Mouse (Mus musculus) splenic B cell, adult 2 months (primary cell): ENCODE data around the gene Aox2.
A peak's percentile ranks its signal among the peaks of the same experiment; 100 is the strongest.
"Not testable (repeated sequence)": the region's sequence is repeated elsewhere in the genome, so short reads cannot be mapped to it uniquely, and the experiment has no call there.

ENCODE experiments used
- DNase-seq: peaks from one replicate; pipeline ENCODE4 v3.0.0-alpha.2; 2011; ENCODE audit warnings: low read depth, low spot score
- H3K27me3 ChIP-seq: 2 replicates; pipeline ENCODE4 v1.6.1; 2012; ENCODE audit warnings: mild to moderate bottlenecking, low read length, moderate library complexity, mixed read lengths; ENCODE audit not compliant: control insufficient read depth, poor library complexity, insufficient read depth, severe bottlenecking
- H3K36me3 ChIP-seq: 2 replicates; pipeline ENCODE4 v1.6.1; 2012; ENCODE audit warnings: mild to moderate bottlenecking, low read length, moderate library complexity, mixed read lengths; ENCODE audit not compliant: control insufficient read depth, poor library complexity, insufficient read depth, severe bottlenecking

Aox2 gene

DNA sequence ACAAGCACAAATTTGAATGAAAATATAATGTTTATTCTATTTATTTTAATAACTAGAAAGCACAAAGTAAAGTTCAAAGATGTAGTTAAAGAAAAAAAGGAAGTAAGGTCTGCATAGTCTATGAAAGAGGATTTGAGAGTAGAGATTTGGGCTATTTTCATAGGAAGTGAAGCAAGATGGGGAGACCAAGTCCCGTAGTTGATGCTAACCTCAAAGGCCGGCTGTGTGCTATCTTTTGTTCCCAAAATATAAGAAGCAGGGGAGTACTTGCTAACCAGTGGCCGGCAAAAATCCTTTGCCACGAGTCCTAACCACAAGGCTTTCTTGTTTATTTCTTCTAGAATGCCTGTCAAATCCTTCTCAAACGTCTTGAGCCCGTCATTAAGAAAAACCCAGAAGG lies 70.6 kb downstream of the Aox2 start:
- peak; percentile 25 for DNase-seq
- H3K27me3 ChIP-seq, result no peaks in the 10 kb centered on the region
- no peaks in the 10 kb centered on the region for H3K36me3 ChIP-seq

DNA sequence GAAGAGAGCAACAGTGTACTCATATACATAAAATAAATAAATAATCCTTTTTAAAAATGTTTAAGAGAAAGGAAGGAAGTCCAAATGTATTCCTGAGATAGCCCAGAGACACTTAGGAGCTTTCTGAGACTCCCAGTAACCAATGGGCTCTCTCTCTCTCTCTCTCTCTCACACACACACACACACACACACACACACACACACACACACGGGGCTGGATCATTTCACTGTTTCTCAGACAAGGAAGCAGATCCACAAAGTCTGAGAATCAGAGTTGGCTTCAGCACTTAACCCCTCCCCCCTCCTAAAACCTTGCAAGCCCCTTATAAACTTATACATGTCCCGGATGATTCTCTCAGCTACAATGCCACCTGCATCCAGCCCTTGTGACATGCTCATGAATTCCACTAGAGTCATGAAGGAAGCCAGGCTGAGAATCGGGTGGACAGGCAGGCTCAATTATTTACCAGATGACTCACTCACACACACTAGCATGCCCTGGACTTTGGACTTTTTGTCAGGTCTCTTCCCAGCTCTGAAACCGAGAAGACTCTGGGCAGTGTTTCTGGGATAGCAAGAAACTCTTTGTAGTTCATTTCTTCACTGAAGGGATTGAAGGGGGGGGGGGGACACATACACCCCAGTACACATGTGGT lies 75.2 kb downstream of the Aox2 start:
- no peaks in the 10 kb centered on the region for H3K27me3 ChIP-seq
- no peak for DNase-seq
- no peaks in the 10 kb centered on the region for H3K36me3 ChIP-seq

DNA sequence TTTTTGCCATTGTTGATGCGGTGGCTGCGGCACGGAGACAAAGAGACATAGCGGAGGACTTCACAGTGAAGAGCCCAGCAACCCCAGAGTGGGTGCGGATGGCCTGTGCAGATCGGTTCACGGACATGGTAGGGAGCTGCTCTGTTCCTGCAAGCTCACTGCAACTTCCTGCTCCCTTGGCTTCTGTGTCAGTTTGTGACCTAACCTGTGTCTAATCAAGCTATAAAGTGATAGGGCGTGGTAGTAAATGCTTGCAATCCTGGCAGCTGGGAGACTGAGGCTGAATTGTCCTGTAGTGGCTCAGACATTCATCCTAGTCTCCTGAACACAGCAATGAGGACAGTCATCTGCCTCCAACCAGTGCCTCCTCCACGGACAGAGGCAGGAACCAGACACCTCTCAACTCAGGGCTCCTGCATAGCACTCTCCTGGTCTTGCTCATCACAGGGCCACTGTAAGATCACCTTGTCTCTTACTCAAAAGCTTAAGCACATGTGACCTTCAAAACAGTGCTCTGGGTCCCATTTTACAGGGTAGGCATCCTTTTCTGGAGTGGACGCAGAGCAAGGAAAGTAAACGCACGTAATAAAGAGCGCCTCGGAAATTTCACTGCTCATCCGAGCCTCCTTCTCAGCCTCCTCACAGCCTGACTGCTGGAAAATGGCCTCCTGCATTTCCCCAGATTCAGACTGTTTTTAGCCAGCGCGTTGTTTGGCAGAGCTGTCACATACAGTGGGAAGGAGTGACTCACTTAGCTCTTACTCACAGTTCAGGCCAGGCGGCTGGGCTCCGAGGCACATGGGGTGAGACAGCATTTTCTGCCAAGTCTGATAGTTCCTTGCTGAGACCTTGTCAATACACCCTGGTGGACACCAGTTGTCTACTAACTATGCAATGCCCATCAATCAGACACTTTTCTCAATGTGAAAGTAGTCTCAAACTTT lies 81.1 kb downstream of the Aox2 start:
- no peak for DNase-seq
- no peaks in the 10 kb centered on the region for H3K36me3 ChIP-seq
- H3K27me3 ChIP-seq, result no peaks in the 10 kb centered on the region

GRCm38 (mm10) chr1:58362296-58362695 lies 84.2 kb downstream of the Aox2 start:
- no peak for DNase-seq
- Histone ChIP-seq H3K36me3 (no peaks in the 10 kb centered on the region), H3K27me3 (no peaks in the 10 kb centered on the region)

DNA sequence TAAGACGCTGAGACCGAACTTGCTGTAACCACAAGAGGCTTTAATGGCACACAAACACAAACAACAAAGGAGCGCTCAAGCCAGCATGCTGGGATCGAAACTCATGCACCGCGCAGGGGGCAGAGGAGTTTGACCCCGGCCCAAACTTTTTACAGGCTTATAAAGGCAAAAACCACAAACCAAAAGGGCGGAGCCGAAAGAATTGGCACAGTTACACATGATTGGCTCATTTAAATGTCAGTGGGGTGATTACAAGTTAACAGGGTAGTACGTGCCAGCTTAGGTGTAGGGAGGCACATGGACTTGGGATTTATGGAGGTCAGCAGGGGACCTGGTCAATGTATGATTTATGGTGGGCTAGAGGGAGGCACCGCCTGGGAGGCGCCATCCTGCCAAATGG lies 86.4 kb downstream of the Aox2 start:
- H3K36me3 ChIP-seq, result no peaks in the 10 kb centered on the region

DNA sequence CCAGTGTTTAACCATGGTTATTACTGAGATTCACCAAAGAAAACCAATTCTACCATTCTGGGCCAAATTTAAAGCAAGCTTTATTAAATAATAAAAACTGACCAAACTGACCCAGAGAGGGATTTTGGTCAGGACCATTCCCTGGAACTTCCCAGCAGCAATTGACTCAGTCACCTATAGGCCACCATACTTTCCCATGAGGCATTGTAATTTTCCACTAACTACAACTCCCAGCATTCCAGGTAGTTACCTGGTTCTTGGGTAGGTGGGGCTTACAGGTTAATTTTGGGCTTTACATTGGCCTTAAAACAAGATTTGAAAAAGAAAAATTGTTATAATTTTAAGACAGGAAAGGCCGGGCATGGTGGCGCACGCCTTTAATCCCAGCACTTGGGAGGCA lies 87.7 kb downstream of the Aox2 start:
- Histone ChIP-seq H3K36me3 (no peaks in the 10 kb centered on the region), H3K27me3 (no peaks in the 10 kb centered on the region)
- no peak for DNase-seq

More for the DNA sequence above, 86.4 kb downstream of the Aox2 start:
- DNase-seq, result no peak
- no peaks in the 10 kb centered on the region for H3K27me3 ChIP-seq

- no peak for DNase-seq
- Histone ChIP-seq H3K36me3 (no peaks in the 10 kb centered on the region), H3K27me3 (no peaks in the 10 kb centered on the region)
Measured at GRCm38 (mm10) chr1:58366737-58367471, 88.8 kb downstream of the Aox2 start.

- no peak for DNase-seq
- H3K27me3 ChIP-seq, result no peaks in the 10 kb centered on the region
- no peaks in the 10 kb centered on the region for H3K36me3 ChIP-seq
Measured at GRCm38 (mm10) chr1:58369716-58370115, 91.6 kb downstream of the Aox2 start.

DNA sequence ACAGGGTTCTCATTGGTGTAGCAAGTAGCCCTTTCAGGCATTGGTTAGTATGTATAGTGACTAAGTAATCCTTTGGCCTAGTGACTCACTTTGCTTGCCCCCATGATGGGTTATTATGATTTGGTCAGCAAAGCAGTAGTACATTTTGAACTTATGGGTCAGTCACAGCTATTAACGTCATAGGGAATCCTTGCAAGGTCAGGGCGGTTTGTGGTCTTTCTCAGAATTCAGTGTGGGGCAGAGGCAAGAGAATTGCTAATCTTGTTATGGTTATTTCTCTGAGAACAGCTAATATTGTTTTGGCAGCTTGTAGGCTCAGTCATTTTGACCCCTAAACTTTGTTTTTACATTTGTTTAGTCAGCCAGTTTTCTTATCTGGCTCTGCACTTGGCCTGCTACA lies 96.1 kb downstream of the Aox2 start:
- H3K36me3 ChIP-seq, DNase-seq, H3K27me3 ChIP-seq: not testable (repeated sequence)

DNA sequence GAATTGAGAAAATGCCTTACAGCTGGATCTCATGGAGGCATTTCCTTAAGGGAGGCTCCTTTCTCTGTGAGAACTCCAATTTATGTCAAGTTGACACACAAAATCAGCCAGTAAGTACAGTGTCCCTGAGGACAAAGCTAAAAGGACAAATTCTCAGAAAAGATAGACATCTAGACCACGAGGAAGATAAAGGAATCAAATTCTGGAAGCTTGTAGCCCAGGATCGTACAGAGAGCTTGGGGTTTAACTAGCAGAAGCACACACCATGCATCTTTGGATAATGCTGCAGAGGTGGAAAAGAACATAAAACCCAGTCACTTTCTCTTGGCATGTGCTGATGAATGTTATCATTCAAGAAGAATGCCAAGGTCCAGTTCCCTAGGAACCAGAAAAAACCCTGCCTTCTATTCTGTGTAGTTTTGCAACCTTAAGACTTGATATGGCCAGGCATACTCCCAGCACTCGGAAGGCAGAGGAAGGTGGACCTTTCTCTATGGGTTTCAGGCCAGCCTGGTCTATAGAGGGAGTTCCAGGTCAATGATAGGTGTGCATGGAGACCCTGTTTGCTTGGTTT lies 97.5 kb downstream of the Aox2 start:
- Histone ChIP-seq H3K36me3 (no peaks in the 10 kb centered on the region), H3K27me3 (no peaks in the 10 kb centered on the region)
- no peak for DNase-seq

GRCm38 (mm10) chr1:58382586-58383281 lies 104.6 kb downstream of the Aox2 start:
- DNase-seq, result no peak
- no peaks in the 10 kb centered on the region; the same call in 1 of the 2 replicates for H3K27me3 ChIP-seq
- no peaks in the 10 kb centered on the region for H3K36me3 ChIP-seq

DNA sequence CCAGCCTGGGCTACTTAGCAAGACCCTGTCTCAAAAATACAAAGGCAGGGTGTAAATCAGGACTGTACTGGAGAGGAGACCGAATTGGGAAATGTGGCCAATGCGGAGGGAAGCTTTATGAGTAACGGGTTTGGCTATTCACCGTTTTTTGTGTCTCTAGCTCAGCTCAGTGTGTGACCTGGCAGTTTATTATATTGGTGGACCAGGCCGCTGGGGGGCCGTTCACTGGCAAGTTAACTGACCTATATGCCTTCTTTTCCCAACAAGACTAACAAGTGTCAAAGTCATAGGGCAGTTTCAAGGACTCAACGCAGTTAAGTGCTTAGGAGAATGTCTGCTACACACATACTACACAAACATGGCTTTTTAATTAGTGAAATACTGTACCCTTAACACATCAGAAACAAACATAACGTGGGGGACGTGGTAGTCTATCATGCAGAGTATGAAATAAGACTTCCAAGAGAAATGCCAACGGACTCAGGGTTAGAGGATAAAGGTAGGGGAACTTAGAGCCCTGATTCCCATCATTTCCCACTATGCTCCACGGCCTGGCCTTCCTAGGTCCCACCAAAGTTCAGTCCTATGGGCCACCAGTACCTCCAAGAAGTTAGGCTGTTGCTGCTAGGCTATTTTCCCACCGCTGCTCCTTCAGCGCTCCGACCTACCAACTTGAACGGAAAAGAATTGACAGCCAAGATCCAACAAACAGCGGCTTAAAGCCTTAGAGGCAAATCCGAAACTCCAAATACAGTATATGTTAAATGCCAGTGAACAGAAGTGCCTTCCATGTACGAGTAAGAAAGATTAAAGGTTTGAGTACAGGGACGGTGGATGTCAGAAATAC lies 113.5 kb downstream of the Aox2 start:
- Histone ChIP-seq H3K36me3 (peaks cover 6% of the 10 kb centered on the region; the same call in 1 of the 2 replicates), H3K27me3 (no peaks in the 10 kb centered on the region)
- no peak for DNase-seq

DNA sequence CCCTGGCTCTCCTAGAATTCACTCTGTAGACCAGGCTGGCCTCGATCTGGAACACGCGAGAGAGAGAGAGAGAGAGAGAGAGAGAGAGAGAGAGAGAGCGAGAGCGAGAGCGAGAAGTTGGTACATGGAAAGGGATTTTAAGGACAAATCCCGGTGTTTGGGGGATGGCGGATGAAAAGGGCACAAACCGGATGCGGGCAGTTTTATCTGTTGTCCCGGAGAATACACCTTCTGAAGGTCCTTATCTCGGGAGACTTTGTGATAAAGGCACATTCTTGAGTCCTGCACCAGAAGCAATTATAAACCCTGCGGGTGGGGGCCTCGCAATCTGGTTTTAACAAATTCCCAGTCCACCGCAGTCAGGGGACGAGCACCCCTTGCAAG lies 114.1 kb downstream of the Aox2 start:
- H3K36me3 ChIP-seq, result peaks cover 6% of the 10 kb centered on the region; the same call in 1 of the 2 replicates
- DNase-seq, result no peak
- no peaks in the 10 kb centered on the region for H3K27me3 ChIP-seq
